In genomic region chr3:83705253-83705652, GRCm38 (mm10) we compare ENCODE assay signal across 12 mouse cellular contexts.
"Had no signal": no experiment of that assay in that cellular context is flagged by ENCODE, and none has a peak within 500 bp of the region (broad histone marks: within the 10 kb centered on the region; RNA-seq: fewer than 3 reads in every experiment).

No protein-coding gene starts in this region.

- DNase-seq: gastrocnemius, adult 2 months; gastrocnemius, postnatal 10 days; gastrocnemius, postnatal 25 days; heart, postnatal 14 days; heart, postnatal 4 days; kidney, postnatal 10 days; kidney, postnatal 4 days; left cerebral cortex, postnatal 4 days had no signal

- ATAC-seq: inflammation-experienced regulatory T-cells, adult 6 months; intestine, embryonic 15.5 days; intestine, postnatal 0 days; liver, embryonic 12.5 days had no signal
